Mouse (Mus musculus) frontal cortex, adult (tissue): Measurements from ENCODE around the gene Nmnat2.

Source experiments
- ATAC-seq: cut with Nextera tagmentation; 2 replicates; pipeline ENCODE4 v1.9.2; 2017; ENCODE audit warnings: mild to moderate bottlenecking, moderate library complexity, mixed read lengths; ENCODE audit not compliant: low TSS enrichment

Nmnat2 gene

DNA sequence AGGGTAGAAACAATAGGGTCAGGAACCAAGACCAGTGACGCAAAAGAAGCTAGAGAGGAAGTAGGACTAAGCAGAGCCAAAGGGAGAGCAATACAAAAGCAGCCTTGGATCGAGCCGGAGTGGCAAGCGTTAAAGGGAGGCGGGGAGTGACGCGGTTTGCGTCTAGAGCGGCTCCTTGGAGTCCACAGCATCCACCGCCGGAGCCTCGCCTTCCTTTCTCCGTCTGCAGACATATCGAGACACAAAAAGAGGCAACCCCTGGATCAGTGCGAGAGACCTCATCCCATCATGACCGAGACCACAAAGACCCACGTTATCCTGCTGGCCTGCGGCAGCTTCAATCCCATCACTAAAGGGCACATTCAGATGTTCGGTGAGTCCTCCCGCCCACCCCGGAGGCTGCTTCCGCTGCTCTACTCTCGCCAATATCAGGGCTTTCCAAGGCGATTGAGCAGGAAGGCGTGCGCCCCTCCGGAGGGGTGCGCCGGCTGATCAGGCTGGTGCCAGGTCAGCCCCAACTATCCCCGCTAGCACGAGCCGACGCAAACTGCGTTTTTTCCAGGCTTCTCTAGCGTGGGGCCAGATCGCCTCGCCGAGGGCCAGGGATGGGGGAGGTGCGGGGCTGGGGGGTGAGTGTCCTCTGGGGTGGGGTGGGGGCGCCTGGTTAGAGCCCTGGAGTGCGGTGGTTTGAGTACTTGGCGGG, at the start of gene Nmnat2:
Nmnat2 (plus strand) TSS at position 173 of the 703 bp plus-strand sequence.
- peak; percentile 94 for ATAC-seq

DNA sequence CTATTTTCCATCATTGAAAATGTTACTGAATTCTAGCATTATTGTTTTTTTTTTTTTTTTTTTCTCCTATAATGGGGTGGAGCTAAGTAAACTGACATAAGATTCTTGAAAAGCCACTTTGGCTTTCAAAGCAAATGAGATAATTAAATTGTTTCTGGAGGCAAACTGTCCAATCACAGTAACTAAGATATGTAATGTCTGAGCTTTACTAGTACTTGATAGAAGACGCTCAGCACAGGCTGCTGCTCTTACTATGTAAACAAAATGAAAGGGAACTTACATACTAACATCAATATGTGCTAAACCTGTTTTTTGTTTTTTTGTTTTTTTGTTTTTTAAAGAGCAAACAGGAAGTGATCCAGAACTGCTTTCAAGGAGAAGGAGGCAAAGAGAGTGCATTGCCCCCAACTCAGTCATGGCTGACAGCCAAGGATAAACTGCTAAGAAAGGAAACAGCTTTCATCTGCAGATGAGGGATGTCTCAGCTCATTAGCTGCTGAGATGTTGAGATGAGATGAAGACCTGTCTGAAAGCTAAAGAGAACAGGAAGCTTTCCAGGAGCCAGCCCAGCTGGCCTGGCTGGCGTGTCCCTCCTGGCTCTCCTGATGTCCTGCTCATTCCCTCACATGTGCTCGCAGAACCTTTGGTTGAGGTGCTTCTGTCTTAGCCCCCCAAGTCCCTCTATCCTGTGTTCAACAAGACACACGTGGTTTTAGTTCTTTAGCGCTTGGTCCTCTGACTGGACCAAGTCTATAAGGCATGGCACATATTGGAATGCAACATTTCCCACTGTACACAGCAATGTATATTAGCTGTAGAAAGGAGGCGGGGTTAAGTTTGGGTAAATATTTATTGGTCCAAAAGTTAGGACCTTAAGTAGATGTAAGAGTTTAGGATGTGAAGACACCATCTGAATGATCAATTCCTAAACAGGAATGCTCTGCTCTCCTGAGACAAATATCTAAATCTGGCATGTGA, 41.0 kb upstream of the Nmnat2 start:
- no peak for ATAC-seq

DNA sequence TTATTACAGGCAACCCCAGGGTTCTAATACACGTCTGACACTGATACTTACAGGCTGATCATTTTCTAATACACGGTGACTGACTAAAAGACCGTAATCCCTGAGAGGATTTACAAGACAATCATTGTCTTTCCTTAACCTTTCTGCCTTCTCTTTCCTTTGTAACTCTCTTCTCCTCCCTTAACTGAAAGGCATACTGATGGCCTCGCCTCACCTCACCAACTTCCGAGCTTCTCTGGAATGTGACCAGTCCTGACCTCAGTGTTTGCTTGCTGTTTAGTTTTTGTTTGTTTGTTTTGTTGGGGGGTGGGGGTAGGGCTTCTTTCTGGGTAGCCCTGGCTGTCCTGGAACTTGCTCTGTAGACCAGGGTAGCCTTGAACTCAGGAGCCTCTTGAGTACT, 39.0 kb upstream of the Nmnat2 start:
- ATAC-seq: no peak

DNA sequence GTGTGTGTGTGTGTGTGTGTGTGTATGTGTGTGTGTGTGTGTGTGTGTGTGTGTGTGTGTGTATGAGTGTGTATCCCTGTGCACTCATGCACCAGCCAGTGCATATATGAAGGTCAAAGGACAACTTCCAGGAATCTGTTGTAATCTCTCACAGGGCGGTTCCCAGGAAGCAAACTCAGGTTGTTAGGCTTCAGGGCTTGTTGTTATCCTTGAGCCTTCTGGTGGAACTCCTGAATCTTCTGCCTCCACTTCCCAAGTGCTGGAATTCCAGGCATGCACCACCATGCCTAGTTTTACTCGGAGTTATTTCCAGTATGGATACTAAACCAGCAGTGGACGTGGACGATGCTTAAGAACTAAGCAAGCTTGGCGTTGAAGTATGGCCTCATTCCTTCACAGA, 37.9 kb upstream of the Nmnat2 start:
- no peak for ATAC-seq

DNA sequence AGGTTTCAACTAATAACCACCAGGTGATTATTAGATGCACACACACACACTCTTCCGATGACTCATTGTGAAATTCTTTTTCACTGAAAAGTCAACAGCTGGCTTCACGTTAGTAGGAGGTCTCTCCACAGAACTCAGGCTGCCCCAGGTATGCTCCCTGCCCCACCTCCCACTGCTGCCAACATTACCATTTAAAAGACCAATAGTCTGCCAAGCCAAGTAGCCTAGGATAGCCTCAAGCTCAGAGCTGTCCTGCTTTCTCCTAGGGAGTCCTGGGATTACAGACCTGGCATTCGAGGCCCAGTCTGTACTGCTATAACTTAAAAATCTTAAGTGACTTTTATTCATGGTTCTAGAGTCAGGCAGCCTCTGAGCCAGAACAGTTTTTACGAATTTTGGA, 37.2 kb upstream of the Nmnat2 start:
- no peak for ATAC-seq

DNA sequence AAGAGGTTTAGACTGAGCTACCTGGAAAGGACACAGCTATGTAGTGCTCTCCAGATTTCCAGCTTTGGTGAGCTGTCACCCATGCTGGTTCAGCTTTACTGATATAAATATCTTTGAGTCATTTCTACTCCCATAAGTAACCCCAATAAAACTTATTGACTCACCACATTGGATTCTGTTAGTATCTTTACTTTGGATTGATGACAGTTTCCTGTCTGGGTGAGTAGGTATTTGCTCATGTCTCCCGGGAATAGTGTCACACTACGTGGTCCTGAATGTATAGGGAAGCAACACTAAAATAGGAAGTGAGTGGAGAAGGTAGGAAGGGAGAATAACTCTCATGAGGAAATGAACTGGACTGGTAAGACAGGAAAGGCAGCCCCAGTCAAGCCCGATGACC, 33.0 kb upstream of the Nmnat2 start:
- no peak for ATAC-seq

DNA sequence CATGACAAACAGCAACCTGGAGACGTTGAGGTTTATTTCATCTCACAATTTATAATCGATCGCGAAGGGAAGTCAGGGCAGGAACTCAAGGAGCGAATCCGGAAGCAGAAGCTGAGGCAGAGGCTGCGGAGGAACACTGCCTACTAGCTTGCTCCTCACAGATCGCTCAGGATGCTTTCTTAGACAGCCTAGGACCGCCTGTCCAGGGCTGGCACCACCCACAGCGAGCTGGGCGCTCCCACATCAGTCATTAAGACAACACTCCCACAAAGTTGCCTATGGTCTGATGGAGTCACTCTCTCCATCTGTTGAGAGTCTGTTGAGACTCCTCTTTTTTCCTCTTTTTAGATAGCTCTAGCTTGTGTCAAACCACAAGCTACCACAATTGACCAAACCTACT, 20.8 kb upstream of the Nmnat2 start:
- ATAC-seq: no peak

DNA sequence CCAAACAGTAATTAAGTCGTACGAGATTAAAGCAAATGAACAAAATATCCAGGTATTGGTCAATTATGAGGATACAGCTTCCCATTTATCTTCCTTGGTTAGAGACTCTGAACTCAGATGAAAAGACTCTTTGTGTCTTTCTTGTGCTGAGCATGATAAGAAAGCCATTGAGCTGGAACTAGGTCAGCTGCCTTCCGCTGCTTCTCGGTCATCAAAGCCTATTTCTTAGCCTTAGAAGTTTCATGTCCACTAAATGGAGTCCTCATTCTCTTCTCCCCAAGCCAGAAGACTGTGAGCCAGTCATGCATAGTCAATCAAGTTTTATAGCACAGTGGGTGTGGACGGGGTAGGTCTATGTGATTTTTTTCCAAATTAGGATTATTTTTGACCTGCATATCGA, 19.3 kb upstream of the Nmnat2 start:
- ATAC-seq: no peak

DNA sequence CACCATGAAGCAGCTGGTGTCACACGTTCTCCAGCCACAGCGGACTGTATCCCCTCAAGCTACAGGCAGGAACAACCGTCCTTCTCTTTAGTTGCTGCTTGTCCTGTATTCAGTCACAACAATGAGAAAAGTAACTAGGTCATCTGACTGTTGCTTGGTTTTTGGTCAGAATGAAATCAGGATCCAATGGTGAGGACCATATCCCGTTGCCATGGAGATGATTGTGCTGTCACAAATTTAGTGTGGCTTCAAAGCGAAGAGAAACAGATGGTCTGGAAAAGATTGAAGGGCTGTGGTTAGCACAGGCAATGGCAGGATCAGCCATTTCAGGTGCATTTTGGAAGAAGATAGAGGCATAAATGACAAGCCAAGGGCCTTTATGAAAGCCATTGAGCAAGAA, 18.4 kb upstream of the Nmnat2 start:
- ATAC-seq: peak; percentile 62; the same call in 1 of the 2 replicates

DNA sequence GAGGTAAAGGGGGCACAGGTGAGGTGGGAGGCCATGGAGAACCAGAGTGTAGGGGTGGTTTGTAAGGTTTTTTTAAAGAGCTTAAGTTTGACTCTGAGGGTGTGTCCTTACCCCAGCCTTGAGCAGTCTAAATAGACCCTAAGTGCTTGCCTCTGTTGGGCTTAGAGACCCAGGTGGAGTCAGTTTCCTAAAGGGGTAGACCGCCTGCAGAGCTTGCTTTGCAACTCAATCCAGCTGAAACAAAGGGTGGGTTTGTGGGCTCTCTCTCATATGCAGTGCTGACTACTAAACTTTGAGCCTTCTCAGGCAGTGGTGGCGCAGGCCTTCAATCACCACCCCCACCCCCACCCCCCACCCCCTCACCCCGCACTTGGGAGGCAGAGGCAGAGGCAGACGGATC, 11.8 kb upstream of the Nmnat2 start:
- no peak for ATAC-seq

DNA sequence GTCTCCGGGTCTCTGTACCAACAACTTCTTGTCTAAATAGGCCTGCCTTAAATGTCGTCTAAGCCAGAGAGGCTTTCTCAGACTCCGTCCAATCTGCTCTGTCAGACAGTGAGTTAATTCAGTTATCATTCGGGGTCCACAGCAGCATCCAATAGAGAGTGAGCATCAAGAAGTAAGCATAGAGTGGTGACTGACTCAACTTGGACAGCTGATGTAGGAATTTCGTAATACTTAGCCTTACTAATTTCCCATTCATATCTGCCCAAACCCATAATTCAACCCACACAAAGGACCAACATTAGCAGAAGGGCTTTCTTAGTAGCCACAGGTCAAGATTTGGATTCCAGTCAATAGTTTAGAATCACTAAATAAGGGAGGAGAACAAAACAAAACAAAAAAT, 626 bp upstream of the Nmnat2 start:
- ATAC-seq: no peak

DNA sequence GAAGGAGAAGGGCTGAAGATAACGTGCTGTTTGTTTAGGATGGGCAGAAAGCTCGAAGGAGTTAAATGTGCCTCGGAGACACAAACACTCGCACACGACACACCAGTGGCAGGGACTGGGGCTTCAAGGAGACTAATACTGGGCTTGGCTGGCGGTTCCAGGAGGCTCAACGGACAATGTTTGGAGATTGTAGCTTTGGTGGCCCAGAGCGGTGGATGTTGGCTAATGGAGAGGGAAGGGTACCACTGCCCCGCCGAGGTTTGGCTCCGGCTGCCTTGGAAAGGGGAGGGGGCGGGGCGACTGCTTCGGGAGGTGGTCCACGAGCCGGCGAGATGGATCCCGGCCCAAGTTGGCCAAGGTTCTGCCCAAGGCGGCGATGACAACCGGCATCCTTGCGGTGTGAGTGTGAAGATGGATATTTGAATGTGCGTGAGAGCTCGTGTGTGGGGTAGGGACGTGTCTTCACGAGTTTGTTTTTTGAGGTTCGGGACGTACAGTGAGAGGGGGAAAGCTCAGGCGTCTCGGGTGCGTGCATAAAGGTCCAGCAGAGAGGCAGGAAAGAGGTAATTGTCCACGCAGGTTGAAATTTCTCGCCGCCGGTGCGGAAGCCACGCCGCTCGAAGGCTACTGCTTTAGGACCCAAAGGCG, 895 bp downstream of the Nmnat2 start:
- ATAC-seq: peak; percentile 29

DNA sequence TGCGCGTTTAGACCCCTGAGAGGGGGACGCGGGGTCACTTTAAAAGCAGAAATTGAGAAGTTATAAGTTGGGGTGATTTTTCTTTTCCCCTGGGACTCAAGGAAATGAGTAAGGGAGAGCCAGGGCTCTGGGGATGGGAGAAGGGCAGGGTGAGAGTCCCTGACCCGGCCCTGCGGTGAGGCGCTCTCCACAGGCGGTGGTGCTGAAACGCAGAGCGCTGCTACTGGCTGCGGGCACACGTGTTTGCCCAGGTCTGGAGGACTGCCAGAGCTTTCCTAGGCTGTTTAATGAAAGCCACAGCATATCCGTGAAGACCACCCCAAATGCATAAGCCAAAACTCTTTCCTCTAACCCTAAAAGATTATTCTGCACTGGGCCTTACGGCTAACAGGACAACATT, 1.4 kb downstream of the Nmnat2 start:
- ATAC-seq: 0 out of 2 replicates have a peak, but pooled peaks have one; percentile 24

DNA sequence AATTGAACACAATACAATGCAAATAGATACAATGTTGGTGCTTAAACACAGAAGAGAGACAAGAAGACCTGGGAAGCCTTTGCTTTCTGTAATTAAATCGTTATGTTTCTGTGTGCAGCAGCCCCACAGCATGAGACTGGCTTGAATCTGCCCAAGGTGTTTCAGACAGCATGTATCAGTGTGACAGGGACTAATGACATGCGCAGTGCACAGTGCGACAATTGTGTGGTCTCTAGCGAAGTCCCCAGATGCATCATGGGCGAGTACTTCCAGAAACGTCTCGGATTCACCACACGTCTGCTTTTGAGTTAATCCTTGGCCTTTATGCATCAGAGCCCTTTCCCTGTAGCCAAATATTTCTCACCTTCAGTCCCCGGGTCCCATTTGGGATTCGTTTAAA, 9.6 kb downstream of the Nmnat2 start:
- ATAC-seq: no peak

DNA sequence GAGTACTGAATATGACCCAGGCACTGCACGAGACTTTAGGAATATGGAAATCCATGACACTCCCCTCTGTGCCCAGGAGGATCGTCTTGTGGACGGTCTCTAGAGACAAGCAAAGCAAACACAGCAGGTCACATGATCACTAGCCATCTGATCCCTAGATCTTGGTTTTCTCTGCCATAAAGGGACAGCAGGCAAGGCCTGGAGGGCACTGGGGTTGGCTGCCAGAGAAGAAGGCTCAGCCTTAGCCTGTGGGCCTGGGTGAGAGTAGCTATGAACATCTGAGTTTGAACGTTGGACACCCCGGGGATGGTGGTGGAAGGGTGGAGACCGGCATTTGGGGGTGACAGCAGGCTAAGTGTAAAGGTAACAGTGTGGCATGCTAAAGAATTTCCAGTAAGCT, 11.4 kb downstream of the Nmnat2 start:
- ATAC-seq: no peak

DNA sequence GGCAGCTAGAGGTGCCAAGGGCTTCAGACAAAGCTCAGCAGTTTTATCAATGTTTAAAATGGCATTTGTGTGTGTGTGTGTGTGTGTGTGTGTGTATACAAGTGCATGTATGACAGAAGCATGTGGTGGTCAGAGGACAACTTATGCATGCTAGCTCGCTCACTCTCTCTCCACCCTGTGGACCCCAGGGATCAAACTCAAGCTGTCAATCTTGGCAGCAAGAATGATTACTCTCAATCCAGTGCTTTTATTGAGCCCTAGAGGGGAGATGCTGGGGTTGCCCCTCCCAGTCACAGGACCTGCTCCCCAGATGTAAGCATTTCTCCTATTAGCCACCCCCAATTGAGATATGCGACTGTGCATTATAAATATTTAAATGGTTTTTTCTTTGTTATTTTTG, 11.9 kb downstream of the Nmnat2 start:
- no peak for ATAC-seq

DNA sequence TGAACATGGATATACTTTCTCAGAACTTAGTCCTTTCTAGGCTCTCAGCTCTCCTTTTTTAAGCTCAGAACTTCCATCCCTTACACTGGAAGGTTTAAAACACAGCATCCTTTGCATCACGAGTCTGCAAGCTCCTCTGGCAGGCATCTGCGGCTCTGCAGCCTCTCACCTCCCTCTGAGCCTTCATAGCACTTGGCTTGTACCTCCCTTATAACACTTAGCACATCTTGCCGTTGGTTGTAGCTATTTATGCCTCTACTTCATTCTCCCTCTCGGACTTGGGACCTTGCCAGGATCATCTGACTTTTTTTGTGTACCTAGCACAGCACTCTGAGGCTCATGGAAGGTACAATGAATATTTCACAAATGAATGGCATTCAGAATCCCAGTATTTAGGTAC, 14.3 kb downstream of the Nmnat2 start:
- ATAC-seq: peak; percentile 94

DNA sequence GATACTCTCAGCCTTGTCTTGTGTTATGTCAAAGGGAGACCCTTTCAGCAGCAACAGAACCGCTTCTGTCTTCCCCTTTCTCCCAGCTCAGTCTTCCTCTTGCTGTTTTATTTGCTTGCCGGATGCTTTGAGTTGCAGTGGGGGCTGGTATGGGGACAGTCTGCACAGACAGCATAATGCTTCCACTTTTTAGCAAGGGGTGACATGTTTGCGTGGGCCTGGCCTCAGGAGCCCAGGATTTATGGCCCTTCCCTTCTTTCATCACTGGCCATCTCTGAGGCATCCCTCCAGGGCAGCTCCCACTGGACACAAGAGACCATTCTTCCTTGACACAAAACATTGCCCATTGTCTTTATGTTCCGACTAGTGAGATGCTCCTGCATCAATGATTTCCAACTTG, 18.2 kb downstream of the Nmnat2 start:
- no peak for ATAC-seq

DNA sequence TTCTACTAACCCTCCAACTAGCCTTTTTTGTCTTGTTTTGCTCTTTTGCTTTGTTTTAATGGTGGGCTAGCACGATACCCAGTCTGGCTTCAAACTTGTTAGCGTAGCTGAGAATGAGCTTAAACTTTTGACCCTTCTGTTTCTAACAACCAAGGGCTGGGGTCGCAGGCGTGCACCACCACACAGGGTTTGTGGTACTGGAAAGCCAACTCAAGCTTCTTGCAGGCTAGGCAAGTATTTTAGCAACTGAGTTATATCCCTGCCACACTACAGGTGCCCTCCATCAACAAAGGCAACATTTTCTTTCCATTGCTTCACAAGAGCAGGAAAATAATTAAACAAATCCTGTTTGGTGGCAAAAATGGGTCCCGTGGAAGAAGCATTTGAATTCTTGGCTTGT, 18.6 kb downstream of the Nmnat2 start:
- ATAC-seq: no peak

DNA sequence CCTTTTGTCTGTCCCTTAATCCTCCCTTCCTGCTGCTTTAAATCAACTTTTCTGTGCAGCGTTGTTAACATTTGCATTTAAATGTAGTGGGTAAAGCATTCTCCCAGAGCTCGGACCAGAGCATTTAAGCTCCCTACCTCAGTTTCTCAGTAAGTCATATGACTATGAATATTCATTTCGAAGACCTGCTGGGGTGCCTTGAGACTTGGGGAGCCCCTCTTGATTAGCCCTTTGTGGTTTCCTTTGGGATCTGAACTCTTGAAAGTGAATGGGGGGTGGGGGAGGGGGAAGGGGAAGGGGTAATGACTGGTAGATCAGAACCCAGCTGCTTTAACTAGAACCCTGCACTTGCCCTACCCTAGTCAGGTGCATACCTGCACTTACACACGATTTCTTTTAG, 19.1 kb downstream of the Nmnat2 start:
- ATAC-seq: no peak

DNA sequence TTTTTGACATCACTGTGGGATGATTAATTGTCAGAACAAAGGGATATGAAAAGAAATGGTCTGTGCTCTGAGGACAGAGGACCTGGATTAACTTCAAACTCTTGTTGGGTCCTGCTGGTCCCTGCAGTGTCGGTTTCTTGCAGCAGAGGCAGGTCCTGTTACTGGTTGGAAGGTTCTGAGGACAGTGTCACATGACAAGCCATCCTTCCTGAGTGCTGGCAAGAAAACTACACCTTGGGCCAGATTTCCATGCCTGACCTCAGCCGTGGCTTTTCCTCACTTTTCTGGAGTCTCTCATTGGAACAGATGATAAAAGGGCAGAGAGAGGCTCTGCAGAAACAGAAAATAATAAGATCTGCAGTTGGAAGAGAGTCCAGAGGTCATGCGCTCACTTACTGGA, 20.4 kb downstream of the Nmnat2 start:
- no peak for ATAC-seq

DNA sequence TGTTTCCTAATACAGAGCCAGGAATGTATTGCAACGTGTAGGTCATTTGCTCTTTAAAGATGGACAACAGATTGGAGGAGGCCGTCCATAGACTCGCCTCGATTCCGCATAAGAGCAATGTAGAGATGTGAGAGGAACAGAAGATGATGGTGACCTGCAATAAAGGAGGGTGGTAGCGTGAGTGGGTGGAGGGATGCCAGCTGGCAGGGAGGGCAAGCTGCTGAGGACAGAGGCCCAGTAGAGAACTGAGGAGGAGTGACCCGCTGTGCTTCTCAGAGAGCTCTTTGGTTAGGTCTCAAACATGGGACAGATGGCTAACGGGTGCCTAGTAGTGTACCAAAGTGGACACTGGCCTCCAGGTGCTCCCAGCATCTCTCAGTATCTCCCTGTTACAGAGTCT, 23.9 kb downstream of the Nmnat2 start:
- ATAC-seq: no peak

DNA sequence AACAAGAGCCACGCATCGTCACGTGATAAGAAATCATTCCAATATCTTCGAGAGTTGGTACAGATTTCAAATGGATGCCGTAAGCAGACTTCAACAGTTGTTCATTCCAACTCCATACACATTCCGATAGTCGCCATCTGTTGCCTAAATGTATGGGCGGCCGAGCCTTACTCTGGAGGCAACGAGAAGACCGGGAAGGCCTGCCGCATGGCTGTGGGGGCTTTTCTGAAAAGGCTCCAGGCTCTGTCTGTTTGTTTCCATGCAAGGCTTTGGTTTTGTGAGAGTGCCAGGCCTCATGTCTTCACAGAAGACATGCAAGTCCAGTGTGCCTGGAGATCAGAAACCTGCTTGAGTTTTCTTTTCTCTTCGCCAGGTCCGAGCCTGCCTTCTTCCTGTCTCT, 28.6 kb downstream of the Nmnat2 start:
- ATAC-seq: peak; percentile 86
